Mouse (Mus musculus): ENCODE measurements around the gene Ccdc138. TPM values are rescaled to one million over a fixed set of nuclear protein-coding genes. Genes with fewer than 3 reads are reported as not detected.

The Ccdc138 gene
- polyA plus RNA-seq, 1 experiment from 2014 or later = 8.5 TPM

DNA sequence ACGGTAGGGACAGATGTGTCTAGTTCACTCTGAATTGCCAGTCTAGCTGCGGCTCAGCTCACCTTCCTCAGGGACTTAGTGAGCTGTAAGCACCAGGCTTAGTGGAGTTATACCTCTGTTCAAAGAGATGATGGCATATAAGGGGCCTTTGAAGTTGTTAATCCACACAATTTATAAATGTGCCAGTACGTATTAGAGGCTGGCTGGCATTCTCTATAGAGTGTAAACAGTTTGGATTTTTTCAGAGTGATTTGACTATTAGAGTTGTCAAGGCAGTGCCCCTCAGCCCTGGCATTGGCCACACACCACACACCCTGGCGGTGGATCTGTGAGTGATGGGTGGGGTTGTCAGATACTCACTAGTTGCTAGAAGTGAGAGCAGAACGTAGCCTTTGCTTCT, 118.8 kb downstream of the Ccdc138 start:
- H3K4me3 ChIP-seq (replicated peaks) = no peak overlapping the region
- ATAC-seq (ENCODE audit: low FRiP score) = no peak
- H3K4me2 ChIP-seq = no peak overlapping the region
- 90% methylated on average over 5 of the region's 5 CpGs for WGBS
- H3K9me3 ChIP-seq (replicated peaks) = no peaks in the 10 kb centered on the region
- no peaks in the 10 kb centered on the region for H3K27me3 ChIP-seq (replicated peaks)
- no peak overlapping the region for H3K27ac ChIP-seq (replicated peaks)
- no peaks in the 10 kb centered on the region for H3K4me1 ChIP-seq
- no peak overlapping the region for H3K9ac ChIP-seq (replicated peaks)
- H3K36me3 ChIP-seq = no peaks in the 10 kb centered on the region

DNA sequence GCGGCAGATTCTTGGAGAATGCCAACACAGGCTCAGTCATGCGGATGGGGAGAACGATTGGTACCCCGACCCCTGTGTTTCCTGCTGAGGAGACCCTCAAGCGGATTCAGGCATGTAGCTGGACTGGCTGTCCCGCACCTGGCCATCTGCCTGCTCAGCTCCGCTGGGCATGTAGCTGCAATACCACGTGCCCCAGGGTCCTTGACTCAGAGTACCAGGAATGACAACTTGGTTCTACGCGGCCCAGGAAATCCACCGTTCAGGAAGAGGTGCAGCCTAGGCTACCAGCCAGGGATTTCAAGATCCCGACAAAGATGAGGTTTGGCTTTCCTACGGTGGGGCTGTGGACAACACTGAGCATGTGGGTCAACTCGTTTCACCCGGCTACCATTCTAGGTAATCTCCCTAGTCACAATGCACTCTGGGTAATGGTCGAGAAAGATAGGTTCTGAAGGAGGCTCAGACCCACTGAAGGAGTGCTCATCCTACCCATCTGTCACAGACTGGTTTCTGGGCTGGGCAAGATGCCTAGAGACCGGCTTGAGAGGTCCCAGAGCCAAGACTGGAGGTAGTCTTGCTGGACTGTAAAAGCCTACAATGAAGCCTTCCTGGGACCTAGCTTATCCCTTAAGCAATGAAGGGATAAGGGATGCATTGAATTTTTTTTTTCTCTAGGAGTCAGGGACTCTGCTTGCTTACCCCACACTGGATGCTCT, 120.9 kb downstream of the Ccdc138 start:
- 91% methylated on average over 17 of the region's 17 CpGs for WGBS
- no peak overlapping the region for H3K4me2 ChIP-seq
- H3K9me3 ChIP-seq (replicated peaks) = no peaks in the 10 kb centered on the region
- no peak overlapping the region for H3K4me3 ChIP-seq (replicated peaks)
- H3K27me3 ChIP-seq (replicated peaks) = no peaks in the 10 kb centered on the region
- ATAC-seq (ENCODE audit: low FRiP score) = no peak
- no peak overlapping the region for H3K27ac ChIP-seq (replicated peaks)
- no peak overlapping the region for H3K9ac ChIP-seq (replicated peaks)
- no peaks in the 10 kb centered on the region for H3K36me3 ChIP-seq
- H3K4me1 ChIP-seq = no peaks in the 10 kb centered on the region

DNA sequence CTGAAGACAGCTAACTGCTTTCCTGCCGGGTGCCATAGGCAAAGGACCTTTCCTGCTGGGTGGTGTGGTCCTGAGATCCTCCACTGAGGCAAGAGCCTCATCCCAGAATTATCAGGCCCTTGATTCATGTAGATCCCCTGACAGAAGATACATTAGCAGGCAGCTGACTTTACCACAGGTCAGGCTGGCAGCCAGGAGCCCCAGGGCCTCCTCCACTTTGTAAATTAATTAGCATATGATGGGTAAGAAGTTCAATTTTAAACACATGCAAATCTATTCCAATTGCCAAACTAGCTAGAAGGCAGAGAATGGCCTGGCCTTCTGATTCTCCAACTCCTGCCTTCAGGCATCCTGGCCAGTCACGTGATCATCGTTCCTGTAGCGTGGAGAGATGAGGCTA, 121.5 kb downstream of the Ccdc138 start:
- Histone ChIP-seq H3K27me3 (replicated peaks) (no peaks in the 10 kb centered on the region), H3K4me3 (replicated peaks) (no peak overlapping the region), H3K9ac (replicated peaks) (no peak overlapping the region), H3K4me1 (no peaks in the 10 kb centered on the region), H3K4me2 (no peak overlapping the region), H3K36me3 (no peaks in the 10 kb centered on the region), H3K9me3 (replicated peaks) (no peaks in the 10 kb centered on the region), H3K27ac (replicated peaks) (no peak overlapping the region)
- 56% methylated on average over 4 of the region's 4 CpGs for WGBS
- ATAC-seq (ENCODE audit: low FRiP score) = no peak

DNA sequence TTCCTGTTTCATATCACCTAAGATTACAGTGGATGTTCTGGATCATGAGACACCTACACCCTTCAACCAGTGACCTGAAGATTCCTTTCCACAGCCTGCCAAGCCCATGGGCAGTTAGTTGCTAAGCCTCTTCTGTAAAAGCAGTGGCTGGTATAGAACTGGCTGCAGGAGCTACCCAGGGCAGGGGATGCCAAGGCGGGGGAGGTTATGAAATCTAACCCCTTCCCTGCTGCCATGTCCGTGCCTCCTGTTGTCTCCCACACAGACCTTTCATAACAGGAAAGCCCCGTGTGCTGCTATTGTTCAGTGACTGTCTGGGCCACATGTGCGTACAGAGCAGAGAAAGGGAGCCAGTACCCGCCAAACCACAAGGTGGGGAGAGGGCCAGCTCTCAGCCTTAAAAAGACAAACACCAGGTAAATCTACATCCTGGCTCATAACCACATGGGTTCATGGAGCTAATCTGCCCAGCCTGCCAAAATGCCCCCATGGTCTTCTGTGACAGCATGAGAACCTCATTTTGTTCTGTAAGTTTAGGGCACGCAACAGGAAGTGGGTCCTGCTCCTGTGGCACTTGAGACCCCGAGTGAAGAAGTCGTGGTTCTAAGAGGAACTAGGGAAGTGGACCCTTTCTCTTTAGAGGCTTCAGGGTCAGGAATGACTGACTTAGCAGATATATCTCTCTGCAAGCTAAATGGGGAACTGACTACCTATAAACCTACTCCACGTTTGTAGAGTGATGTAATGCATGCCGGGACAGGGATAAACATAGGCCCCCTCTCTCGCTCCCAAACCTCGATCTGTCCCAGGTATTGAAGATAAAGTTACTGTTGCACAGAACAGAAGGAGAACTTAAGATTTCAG, 127.3 kb downstream of the Ccdc138 start:
- Histone ChIP-seq H3K4me2 (no peak overlapping the region), H3K27me3 (replicated peaks) (no peaks in the 10 kb centered on the region), H3K36me3 (no peaks in the 10 kb centered on the region), H3K9me3 (replicated peaks) (no peaks in the 10 kb centered on the region), H3K4me1 (no peaks in the 10 kb centered on the region), H3K9ac (replicated peaks) (no peak overlapping the region), H3K4me3 (replicated peaks) (no peak overlapping the region), H3K27ac (replicated peaks) (no peak overlapping the region)
- 78% methylated on average over 12 of the region's 12 CpGs for WGBS
- ATAC-seq (ENCODE audit: low FRiP score) = no peak

Other genes starting within 250 kb of the Ccdc138 start
- 82.3 and 82.5 TPM in 2 replicates for gene Gcc2, start 242.5 kb upstream of the Ccdc138 start, polyA plus RNA-seq (2015; fragmentation: Nextera tagmentation; extraction: Ambion mirVana)
- gene Lims1, start 174.5 kb upstream of the Ccdc138 start, polyA plus RNA-seq (2015; fragmentation: Nextera tagmentation; extraction: Ambion mirVana) = 56.6 and 86.2 TPM in 2 replicates
- 13.2 and 16.6 TPM in 2 replicates for gene Ranbp2, start 51.0 kb upstream of the Ccdc138 start, polyA plus RNA-seq (2015; fragmentation: Nextera tagmentation; extraction: Ambion mirVana)
- gene Edar, start 177.7 kb downstream of the Ccdc138 start, polyA plus RNA-seq (2015; fragmentation: Nextera tagmentation; extraction: Ambion mirVana) = 0.06 and 0.28 TPM in 2 replicates
- not detected in 2 replicates for gene Gm17542, start 220.3 kb downstream of the Ccdc138 start, polyA plus RNA-seq (2015; fragmentation: Nextera tagmentation; extraction: Ambion mirVana)

All from neural tube, embryonic 15.5 days (tissue).